7 mouse cellular contexts compared by ENCODE assay signal in the genomic region with DNA sequence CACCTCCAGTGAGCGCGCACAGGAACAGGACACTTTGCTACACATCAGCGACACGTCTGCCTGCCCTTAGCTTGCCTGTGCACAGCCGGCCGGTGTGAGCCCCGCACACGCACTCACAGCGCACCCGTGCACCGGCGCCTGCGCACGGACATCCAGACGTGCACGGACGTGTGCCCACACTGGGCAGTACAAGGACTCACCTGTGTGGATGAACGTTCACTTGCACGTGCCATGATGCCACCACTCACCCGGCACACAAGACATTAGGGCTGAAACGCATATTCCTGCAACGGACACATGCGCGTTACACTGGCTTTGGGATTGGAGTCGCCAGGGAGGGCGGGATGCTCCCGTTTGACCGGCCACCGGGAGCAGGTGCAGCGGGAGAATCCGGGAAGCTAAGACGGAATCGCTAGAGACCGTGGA. TPM values are rescaled to one million over a fixed set of nuclear protein-coding genes. Genes with fewer than 3 reads are reported as not detected.
DNase-seq lines count a peak whose midpoint lies in the region; ATAC-seq and TF ChIP-seq lines count a peak whose summit lies in the region.

No protein-coding gene starts in this region.

- 0 out of 2 replicates have a peak, but pooled peaks cover 3% of the 10 kb centered on the region for H3K4me1 ChIP-seq in lung, embryonic 14.5 days (ENCODE audit: insufficient read depth)
- H3K4me1 ChIP-seq in hindbrain, embryonic 10.5 days (replicated peaks), result peaks cover 54% of the 10 kb centered on the region

- H3K27me3 ChIP-seq in lung, embryonic 14.5 days (ENCODE audit: insufficient read depth, low read length), result 0 out of 2 replicates have a peak, but pooled peaks cover 3% of the 10 kb centered on the region
- H3K27me3 ChIP-seq in hindbrain, embryonic 10.5 days (ENCODE audit: insufficient read depth, poor library complexity, severe bottlenecking), result peaks cover 42% of the 10 kb centered on the region

- H3K36me3 ChIP-seq in lung, embryonic 14.5 days (ENCODE audit: insufficient read depth), result 0 out of 2 replicates have a peak, but pooled peaks cover 5% of the 10 kb centered on the region
- H3K36me3 ChIP-seq in hindbrain, embryonic 10.5 days, result peaks cover 4% of the 10 kb centered on the region; the same call in 1 of the 2 replicates

- peak overlapping the region; percentile 72 for H3K27ac ChIP-seq in lung, embryonic 14.5 days (ENCODE audit: low read depth)
- H3K27ac ChIP-seq in hindbrain, embryonic 10.5 days, result peak overlapping the region; percentile 85

- H3K4me3 ChIP-seq in lung, embryonic 14.5 days (ENCODE audit: low read depth, low read length), result peak overlapping the region; percentile 68
- peak overlapping the region; percentile 77 for H3K4me3 ChIP-seq in hindbrain, embryonic 10.5 days

- peak overlapping the region; percentile 59 for H3K9ac ChIP-seq in lung, embryonic 14.5 days

- no peak for TF ChIP-seq CTCF in lung, embryonic 14.5 days (IDR thresholded peaks at IDR 0.05; ENCODE audit: low read depth)

- peak; percentile 30 for ATAC-seq in lung, embryonic 14.5 days (ENCODE audit: insufficient read depth)
- peak; percentile 19 for ATAC-seq in common myeloid progenitor, adult 5-6 weeks (replicated peaks; ENCODE audit: low read depth, poor library complexity, severe bottlenecking)
- ATAC-seq in megakaryocyte, adult 5-6 weeks (ENCODE audit: poor library complexity, severe bottlenecking), result peak; percentile 30

- 1% methylated on average over 34 of the region's 34 CpGs for WGBS in lung, embryonic 14.5 days
- 1% methylated on average over 34 of the region's 34 CpGs for WGBS in hindbrain, embryonic 10.5 days

- H3K4me2 ChIP-seq in lung, embryonic 14.5 days, result peak overlapping the region; percentile 99

- H3K9me3 ChIP-seq in lung, embryonic 14.5 days (ENCODE audit: low read depth, low read length), result no peaks in the 10 kb centered on the region
- H3K9me3 ChIP-seq in hindbrain, embryonic 10.5 days, result no peaks in the 10 kb centered on the region

- DNase-seq in lung, embryonic 14.5 days, result no peak
- DNase-seq in lung, postnatal 25 days (ENCODE audit: low spot score), result no peak
- DNase-seq in hindbrain, embryonic 10.5 days (ENCODE audit: low spot score), result no peak
- no peak for DNase-seq in urinary bladder, postnatal 36 days (ENCODE audit: low spot score in 2 of 2)
- DNase-seq in kidney, adult 18-20 months, result no peak

RNA-seq across cellular contexts. Expression of a gene that starts 0.8 kb away (rescaled TPM):
- polyA plus RNA-seq in lung, embryonic 14.5 days (2014; fragmentation: Nextera tagmentation; extraction: Ambion mirVana), result 7.7 TPM in 2 replicates
- 7.2 and 8.3 TPM in 2 replicates for total RNA-seq in common myeloid progenitor, adult 5-6 weeks (2017)
- 5.6 and 6.4 TPM in 2 replicates for polyA plus RNA-seq in hindbrain, embryonic 10.5 days (2016; fragmentation: Nextera tagmentation; extraction: Ambion mirVana)
- 8.1 and 10.0 TPM in 2 replicates for total RNA-seq in megakaryocyte, adult 5-6 weeks (2015)
- 14.6 and 20.3 TPM in 2 replicates for total RNA-seq in megakaryocyte, adult 5-6 weeks (2017)

RNA-seq across cellular contexts. Expression of a gene that starts 22.0 kb away (rescaled TPM):
- 9.9 and 10.5 TPM in 2 replicates for polyA plus RNA-seq in lung, embryonic 14.5 days (2014; fragmentation: Nextera tagmentation; extraction: Ambion mirVana)
- 0.69 TPM in 1 of 2 replicates, not detected in the other for total RNA-seq in common myeloid progenitor, adult 5-6 weeks (2017)
- polyA plus RNA-seq in hindbrain, embryonic 10.5 days (2016; fragmentation: Nextera tagmentation; extraction: Ambion mirVana), result 4.5 and 9.7 TPM in 2 replicates
- 0.11 and 0.36 TPM in 2 replicates for total RNA-seq in megakaryocyte, adult 5-6 weeks (2015)
- total RNA-seq in megakaryocyte, adult 5-6 weeks (2017), result not detected in 2 replicates

RNA-seq across cellular contexts. Expression of a gene that starts 23.1 kb away (rescaled TPM):
- polyA plus RNA-seq in lung, embryonic 14.5 days (2014; fragmentation: Nextera tagmentation; extraction: Ambion mirVana), result 12.6 and 13.1 TPM in 2 replicates
- total RNA-seq in common myeloid progenitor, adult 5-6 weeks (2017), result 3.3 and 4.3 TPM in 2 replicates
- 23.2 and 28.2 TPM in 2 replicates for polyA plus RNA-seq in hindbrain, embryonic 10.5 days (2016; fragmentation: Nextera tagmentation; extraction: Ambion mirVana)
- total RNA-seq in megakaryocyte, adult 5-6 weeks (2015), result 1.9 and 2.1 TPM in 2 replicates
- total RNA-seq in megakaryocyte, adult 5-6 weeks (2017), result 1.3 and 1.8 TPM in 2 replicates

RNA-seq across cellular contexts. Expression of a gene that starts 33.6 kb away (rescaled TPM):
- polyA plus RNA-seq in lung, embryonic 14.5 days (2014; fragmentation: Nextera tagmentation; extraction: Ambion mirVana), result 132 and 145 TPM in 2 replicates
- 143 and 149 TPM in 2 replicates for total RNA-seq in common myeloid progenitor, adult 5-6 weeks (2017)
- 260 and 279 TPM in 2 replicates for polyA plus RNA-seq in hindbrain, embryonic 10.5 days (2016; fragmentation: Nextera tagmentation; extraction: Ambion mirVana)
- 31.3 and 33.1 TPM in 2 replicates for total RNA-seq in megakaryocyte, adult 5-6 weeks (2015)
- 108 and 114 TPM in 2 replicates for total RNA-seq in megakaryocyte, adult 5-6 weeks (2017)

RNA-seq across cellular contexts. Expression of a gene that starts 36.0 kb away (rescaled TPM):
- polyA plus RNA-seq in lung, embryonic 14.5 days (2014; fragmentation: Nextera tagmentation; extraction: Ambion mirVana), result 9.9 and 11.6 TPM in 2 replicates
- 11.5 and 13.6 TPM in 2 replicates for total RNA-seq in common myeloid progenitor, adult 5-6 weeks (2017)
- 10.0 and 11.9 TPM in 2 replicates for polyA plus RNA-seq in hindbrain, embryonic 10.5 days (2016; fragmentation: Nextera tagmentation; extraction: Ambion mirVana)
- total RNA-seq in megakaryocyte, adult 5-6 weeks (2015), result 17.2 and 18.1 TPM in 2 replicates
- 8.1 and 11.7 TPM in 2 replicates for total RNA-seq in megakaryocyte, adult 5-6 weeks (2017)
